8 mouse cellular contexts compared by ENCODE assay signal in the genomic region with DNA sequence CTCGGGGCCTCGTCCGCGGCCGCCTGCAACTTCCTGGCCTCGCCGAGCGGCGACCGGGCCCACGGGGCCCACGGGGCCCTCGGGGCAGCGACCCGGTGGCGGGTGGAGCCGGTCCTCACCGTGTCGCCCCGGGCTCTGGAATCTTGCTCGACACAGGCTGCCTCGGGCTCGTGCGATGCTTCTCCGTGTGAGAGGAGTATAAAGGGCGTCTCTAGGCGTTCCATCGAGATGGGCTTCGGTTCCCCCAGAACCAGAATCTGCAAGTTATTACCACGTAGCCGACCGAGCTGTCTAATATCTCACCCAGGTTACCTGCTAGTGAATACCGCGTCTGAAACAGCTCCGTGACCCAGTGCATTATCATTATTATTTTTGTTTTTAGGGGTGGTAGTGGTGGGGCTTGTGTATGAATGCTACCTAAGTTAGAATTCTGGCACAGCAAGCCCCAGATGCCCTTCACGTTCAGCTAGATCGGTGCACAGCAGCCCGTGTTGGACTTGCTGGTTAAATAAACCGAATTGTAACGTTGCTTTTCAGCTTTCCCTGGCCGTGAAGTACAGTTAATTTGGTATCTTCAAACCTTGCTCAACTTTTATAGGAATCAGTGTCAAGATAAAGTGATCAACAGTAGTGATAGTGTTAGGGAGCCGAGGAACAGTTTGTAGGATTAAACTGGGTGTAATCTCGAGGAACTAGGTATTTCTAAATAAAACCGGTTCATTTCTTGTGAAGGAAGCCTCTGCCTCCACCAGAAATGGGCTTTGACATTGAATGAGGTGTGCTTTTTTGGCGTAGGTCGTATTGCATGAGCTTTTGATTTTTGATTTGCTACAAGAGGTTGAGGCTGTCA. TPM values are rescaled to one million over a fixed set of nuclear protein-coding genes. Genes with fewer than 3 reads are reported as not detected.
DNase-seq lines count a peak whose midpoint lies in the region; ATAC-seq and TF ChIP-seq lines count a peak whose summit lies in the region.

No protein-coding gene starts in this region.

- no peak for ATAC-seq in kidney, embryonic 14.5 days (ENCODE audit: low FRiP score, low TSS enrichment)
- peak; percentile 34 for ATAC-seq in heart, postnatal 0 days (ENCODE audit: insufficient read depth, low read depth)
- no peak for ATAC-seq in liver, embryonic 11.5 days (replicated peaks; ENCODE audit: low FRiP score)
- peak; percentile 1; the same call in 1 of the 2 replicates for ATAC-seq in neural tube, embryonic 13.5 days (ENCODE audit: low read depth)

- H3K4me2 ChIP-seq in kidney, embryonic 14.5 days (replicated peaks; ENCODE audit: low read depth, low read length), result peak overlapping the region; percentile 69
- H3K4me2 ChIP-seq in heart, postnatal 0 days (ENCODE audit: low read depth, low read length), result peak overlapping the region; percentile 92
- H3K4me2 ChIP-seq in liver, embryonic 11.5 days, result peak overlapping the region; percentile 91
- peak overlapping the region; percentile 94 for H3K4me2 ChIP-seq in neural tube, embryonic 13.5 days

- H3K27ac ChIP-seq in kidney, embryonic 14.5 days (ENCODE audit: low read depth, low read length), result peak overlapping the region; percentile 81
- H3K27ac ChIP-seq in brown adipose tissue, adult 24 weeks (replicated peaks; ENCODE audit: low read depth, low read length), result peak overlapping the region; percentile 29
- H3K27ac ChIP-seq in heart, postnatal 0 days (ENCODE audit: low read depth), result peak overlapping the region; percentile 96
- peak overlapping the region; percentile 80 for H3K27ac ChIP-seq in liver, embryonic 11.5 days (ENCODE audit: low read depth, low read length)
- H3K27ac ChIP-seq in neural tube, embryonic 13.5 days (replicated peaks), result peak overlapping the region; percentile 92

- no peak for TF ChIP-seq CTCF in E14TG2a.4 (conservative IDR thresholded peaks at IDR 0.05; ENCODE audit: low read length)
- no peak for TF ChIP-seq CTCF in heart, postnatal 0 days (IDR thresholded peaks at IDR 0.05; ENCODE audit: low read depth)

- no peaks in the 10 kb centered on the region for H3K27me3 ChIP-seq in kidney, embryonic 14.5 days (ENCODE audit: control insufficient read depth, insufficient read depth, low read length)
- peaks cover 22% of the 10 kb centered on the region for H3K27me3 ChIP-seq in E14TG2a.4 (ENCODE audit: insufficient read depth, low read length)
- H3K27me3 ChIP-seq in heart, postnatal 0 days (ENCODE audit: control insufficient read depth, insufficient read depth, low read length), result no peaks in the 10 kb centered on the region
- no peaks in the 10 kb centered on the region for H3K27me3 ChIP-seq in liver, embryonic 11.5 days (replicated peaks; ENCODE audit: control insufficient read depth, insufficient read depth, low read length)
- 0 out of 2 replicates have a peak, but pooled peaks cover 7% of the 10 kb centered on the region for H3K27me3 ChIP-seq in neural tube, embryonic 13.5 days

- peaks cover 4% of the 10 kb centered on the region; the same call in 1 of the 2 replicates for H3K36me3 ChIP-seq in kidney, embryonic 14.5 days (ENCODE audit: control insufficient read depth, insufficient read depth, low read length)
- H3K36me3 ChIP-seq in E14TG2a.4 (ENCODE audit: insufficient read depth, low read length), result peaks cover 10% of the 10 kb centered on the region
- 0 out of 2 replicates have a peak, but pooled peaks cover 9% of the 10 kb centered on the region for H3K36me3 ChIP-seq in heart, postnatal 0 days (replicated peaks; ENCODE audit: control insufficient read depth, insufficient read depth, low read length)
- H3K36me3 ChIP-seq in liver, embryonic 11.5 days (ENCODE audit: control insufficient read depth, insufficient read depth, low read length), result no peaks in the 10 kb centered on the region
- 0 out of 2 replicates have a peak, but pooled peaks cover 8% of the 10 kb centered on the region for H3K36me3 ChIP-seq in neural tube, embryonic 13.5 days

- H3K9me3 ChIP-seq in kidney, embryonic 14.5 days (ENCODE audit: control insufficient read depth, low read length), result no peaks in the 10 kb centered on the region
- no peaks in the 10 kb centered on the region for H3K9me3 ChIP-seq in E14TG2a.4 (ENCODE audit: low read length)
- H3K9me3 ChIP-seq in heart, postnatal 0 days (replicated peaks; ENCODE audit: control insufficient read depth, low read length), result no peaks in the 10 kb centered on the region
- no peaks in the 10 kb centered on the region for H3K9me3 ChIP-seq in liver, embryonic 11.5 days (ENCODE audit: control insufficient read depth, low read length)
- no peaks in the 10 kb centered on the region for H3K9me3 ChIP-seq in neural tube, embryonic 13.5 days

- H3K4me3 ChIP-seq in kidney, embryonic 14.5 days (ENCODE audit: low read length), result peak overlapping the region; percentile 87
- peak overlapping the region; percentile 90 for H3K4me3 ChIP-seq in E14TG2a.4 (replicated peaks; ENCODE audit: low read length)
- peak overlapping the region; percentile 69 for H3K4me3 ChIP-seq in brown adipose tissue, adult 24 weeks (ENCODE audit: insufficient read depth, low read depth, low read length)
- H3K4me3 ChIP-seq in heart, postnatal 0 days (ENCODE audit: low read depth, low read length), result peak overlapping the region; percentile 98
- peak overlapping the region; percentile 99 for H3K4me3 ChIP-seq in liver, embryonic 11.5 days (ENCODE audit: low read depth, low read length)
- H3K4me3 ChIP-seq in neural tube, embryonic 13.5 days, result peak overlapping the region; percentile 97

- no peak for DNase-seq in kidney, postnatal 36 days
- peak; percentile 41 for DNase-seq in heart, postnatal 0 days (ENCODE audit: low spot score)
- peak; percentile 56 for DNase-seq in liver, embryonic 11.5 days (ENCODE audit: low spot score)
- DNase-seq in ovary, adult 18-20 months (ENCODE audit: low spot score), result no peak

- H3K9ac ChIP-seq in kidney, embryonic 14.5 days (ENCODE audit: low read depth, low read length), result peak overlapping the region; percentile 99
- H3K9ac ChIP-seq in heart, postnatal 0 days (replicated peaks; ENCODE audit: low read depth, low read length), result peak overlapping the region; percentile 99
- H3K9ac ChIP-seq in liver, embryonic 11.5 days (ENCODE audit: low read depth, low read length), result peak overlapping the region; percentile 96
- H3K9ac ChIP-seq in neural tube, embryonic 13.5 days, result peak overlapping the region; percentile 100

- WGBS in kidney, embryonic 14.5 days, result under 1% methylated on average over 46 of the region's 46 CpGs
- under 1% methylated on average over 45 of the region's 46 CpGs for WGBS in heart, postnatal 0 days
- 1% methylated on average over 46 of the region's 46 CpGs for WGBS in liver, embryonic 11.5 days
- under 1% methylated on average over 46 of the region's 46 CpGs for WGBS in neural tube, embryonic 13.5 days

- TF ChIP-seq EP300 in heart, postnatal 0 days (IDR thresholded peaks at IDR 0.05; ENCODE audit: low read depth), result no peak

- H3K4me1 ChIP-seq in kidney, embryonic 14.5 days (ENCODE audit: control insufficient read depth, insufficient read depth, low read length), result peaks cover 12% of the 10 kb centered on the region; the same call in 1 of the 2 replicates
- H3K4me1 ChIP-seq in E14TG2a.4 (replicated peaks; ENCODE audit: low read depth, low read length), result peaks cover 41% of the 10 kb centered on the region
- H3K4me1 ChIP-seq in brown adipose tissue, adult 24 weeks (ENCODE audit: control insufficient read depth, insufficient read depth, insufficient read length, low read length), result peaks cover 2% of the 10 kb centered on the region; the same call in 1 of the 2 replicates
- H3K4me1 ChIP-seq in heart, postnatal 0 days (ENCODE audit: control insufficient read depth, insufficient read depth), result peaks cover 37% of the 10 kb centered on the region
- H3K4me1 ChIP-seq in liver, embryonic 11.5 days (replicated peaks; ENCODE audit: control insufficient read depth, insufficient read depth, low read length), result peaks cover 17% of the 10 kb centered on the region
- peaks cover 45% of the 10 kb centered on the region for H3K4me1 ChIP-seq in neural tube, embryonic 13.5 days (replicated peaks)

RNA-seq across cellular contexts. Expression of gene Zfp326, which starts 0.8 kb away (rescaled TPM):
- polyA plus RNA-seq in kidney, embryonic 14.5 days (2014; fragmentation: Nextera tagmentation; extraction: Ambion mirVana), result 45.1 and 57.3 TPM in 2 replicates
- polyA plus RNA-seq in brown adipose tissue, adult 24 weeks (2012; ENCODE audit: insufficient read depth, insufficient read length, missing spikeins), result 16.6 and 20.3 TPM in 2 replicates
- 1.8 and 14.6 TPM in 2 replicates for total RNA-seq in heart, postnatal 0 days (2014; rRNA removed; ENCODE audit: low replicate concordance)
- polyA plus RNA-seq in heart, postnatal 0 days (2015; fragmentation: Nextera tagmentation; extraction: Ambion mirVana), result 24.5 and 26.7 TPM in 2 replicates
- polyA plus RNA-seq in liver, embryonic 11.5 days (2014; fragmentation: Nextera tagmentation; extraction: Ambion mirVana), result 14.5 and 18.0 TPM in 2 replicates
- polyA plus RNA-seq in neural tube, embryonic 13.5 days (2015; fragmentation: Nextera tagmentation; extraction: Ambion mirVana), result 48.6 and 55.8 TPM in 2 replicates

Comparison
In these comparisons a context has a peak if more than half of its experiments do, and no peak if none do; other contexts are left out.
1. ATAC-seq: peak in heart, postnatal 0 days (single experiment) and neural tube, embryonic 13.5 days (single experiment); none in kidney, embryonic 14.5 days (single experiment) and liver, embryonic 11.5 days (single experiment).
2. H3K27ac ChIP-seq: peak in every context shown above with its lines; median percentile 96 in heart, postnatal 0 days; 92 in neural tube, embryonic 13.5 days; 81 in kidney, embryonic 14.5 days; 80 in liver, embryonic 11.5 days; 29 in brown adipose tissue, adult 24 weeks.
3. DNase-seq: peak in heart, postnatal 0 days (single experiment) and liver, embryonic 11.5 days (single experiment); none in kidney, postnatal 36 days (0 of 2) and ovary, adult 18-20 months (single experiment).
4. Peak in every context shown above with its lines, with median percentiles within 50 percentile points of each other: H3K4me2 ChIP-seq, H3K4me3 ChIP-seq and H3K9ac ChIP-seq.